Mouse (Mus musculus) E14TG2a.4 (cell line): Measurements from ENCODE around the gene Rbms2.
A peak's percentile ranks its signal among the peaks of the same experiment; 100 is the strongest.

Experiments
- CTCF ChIP-seq: conservative IDR thresholded peaks from 2 replicates; pipeline ENCODE4 v1.5.1; 2014; ENCODE audit warnings: low read length
- NANOG ChIP-seq: IDR thresholded peaks from 2 replicates; pipeline ENCODE4 v1.6.1; 2014; ENCODE audit warnings: borderline replicate concordance, low read length, mixed read lengths
- POU5F1 ChIP-seq: IDR thresholded peaks from 2 replicates; pipeline ENCODE4 v1.6.1; 2014; ENCODE audit warnings: low read length, borderline replicate concordance

DNA sequence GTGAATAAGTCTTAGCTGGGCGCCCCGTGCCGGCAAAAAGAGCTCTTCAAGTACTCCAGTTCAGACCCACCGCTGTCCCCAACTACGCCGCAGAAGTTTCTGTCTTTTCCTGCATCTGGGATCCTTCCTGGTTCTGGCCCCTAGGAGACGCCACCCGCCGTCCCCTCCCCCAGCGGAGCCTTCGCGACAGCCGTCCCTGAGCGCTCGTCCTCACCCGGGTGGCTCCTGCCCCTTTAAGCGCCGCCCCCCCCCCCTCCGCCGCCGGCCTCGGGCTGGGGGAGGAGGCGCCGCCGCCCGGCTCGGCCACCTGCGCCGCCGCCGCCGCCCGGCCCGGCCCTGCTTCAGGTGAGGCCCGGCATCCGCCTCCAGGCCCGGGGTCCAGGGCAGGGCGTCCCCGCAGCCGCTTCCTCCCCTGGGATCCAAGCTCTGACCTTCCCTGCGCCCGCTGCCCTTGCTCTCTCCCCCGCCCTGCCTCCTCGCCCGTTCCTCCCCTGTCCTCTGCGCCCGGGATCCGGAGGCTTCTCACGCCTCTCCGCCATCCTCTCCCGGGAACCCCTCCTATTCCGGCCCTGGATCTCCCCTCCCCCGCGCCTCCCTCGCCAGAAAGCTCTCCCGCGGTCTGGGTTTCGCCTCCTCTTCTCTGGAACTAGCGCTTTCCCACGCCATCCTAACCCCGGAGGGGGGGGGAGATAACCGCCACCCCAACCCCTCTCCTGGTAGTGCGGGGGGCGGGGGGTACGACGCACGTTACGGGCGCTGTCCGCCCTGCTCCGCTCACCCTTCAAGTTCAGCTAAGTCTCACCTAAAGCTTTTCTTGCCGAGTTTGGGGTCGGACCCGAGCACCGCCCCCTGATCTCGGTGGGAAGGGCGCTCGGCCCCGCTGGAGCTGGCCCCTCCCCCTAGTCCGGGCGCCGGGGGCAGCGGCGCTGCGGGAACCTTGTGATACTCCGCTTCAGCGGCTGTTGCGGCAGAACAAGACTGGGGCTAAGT is 87.3 kb downstream of the Rbms2 start:
- TF ChIP-seq CTCF (peak; percentile 12; the same call in 1 of the 2 replicates), POU5F1 (no peak), NANOG (no peak)
